Mouse (Mus musculus) testis, postnatal 10 days (tissue): ENCODE measurements at regions not wholly inside any gene's neighbourhood (a gene's known extent, or its start where the extent isn't known, plus 50 kb on each side); places are given as distances from the start of the nearest gene placed in this dataset.

Source experiments
- DNase-seq: peaks from one replicate; pipeline ENCODE4 v3.0.0; 2021; ENCODE audit warnings: low spot score

- DNase-seq, result no peak
These were observed 56.6 kb upstream of the Ank start for GRCm38 (mm10) chr15:27409856-27410255.

- no peak for DNase-seq
These were observed 54.2 kb upstream of the Ank start for GRCm38 (mm10) chr15:27412304-27412703.

- no peak for DNase-seq
These were observed 53.7 kb upstream of the Ank start for GRCm38 (mm10) chr15:27412761-27413160.

GRCm38 (mm10) chr15:27413486-27413885 is 53.0 kb upstream of the Ank start:
- no peak for DNase-seq

GRCm38 (mm10) chr15:27414819-27415218 is 51.7 kb upstream of the Ank start:
- no peak for DNase-seq
